Mouse (Mus musculus): ENCODE results near the gene Zfp280b. TPM values are rescaled to one million over a fixed set of nuclear protein-coding genes. Genes with fewer than 3 reads are reported as not detected.

Gene Zfp280b
- total RNA-seq, 2 experiments from 2014 or later, result 14.6 TPM

Small RNA genes within 50 kb of the gene (microRNA-seq; reads per million reads assigned to microRNA genes)
- not detected for gene Mir6409

Other genes with a start within 250 kb of the Zfp280b start
- 10 to 100 TPM in 1 of 2 experiments, 1 to 10 TPM in 1; 6.2 to 11.4 TPM for gene Gstt1, start 234.1 kb upstream of the Zfp280b start, total RNA-seq (2021)
- gene Gstt4, start 210.1 kb upstream of the Zfp280b start, total RNA-seq (2021), result not detected
- gene Gstt2, start 195.2 kb upstream of the Zfp280b start, total RNA-seq (2021), result 1 to 10 TPM; 4.8 to 5.0 TPM
- gene Mif, start 172.4 kb upstream of the Zfp280b start, total RNA-seq (2021), result 100 to 1,000 TPM; 506 to 546 TPM
- 1 to 10 TPM; 3.3 to 3.8 TPM for gene Derl3, start 139.2 kb upstream of the Zfp280b start, total RNA-seq (2021)
- gene Smarcb1, start 111.0 kb upstream of the Zfp280b start, total RNA-seq (2021), result 10 to 100 TPM; 80.0 to 82.4 TPM
- 100 to 1,000 TPM; 373 to 446 TPM for gene Chchd10, start 99.5 kb upstream of the Zfp280b start, total RNA-seq (2021)
- 1 to 10 TPM in 1 of 2 experiments, under 1 TPM in 1; 0.79 to 1.7 TPM for gene Mmp11, start 96.2 kb upstream of the Zfp280b start, total RNA-seq (2021)
- gene Gm867, start 92.0 kb upstream of the Zfp280b start, total RNA-seq (2021), result under 1 TPM in 1 of 2 experiments, not detected in 1; 0.35 TPM
- not detected for gene Vpreb3, start 89.6 kb upstream of the Zfp280b start, total RNA-seq (2021)
- gene Gm5134, start 78.1 kb upstream of the Zfp280b start, total RNA-seq (2021), result not detected
- not detected for gene Slc5a4b, start 78.3 kb downstream of the Zfp280b start, total RNA-seq (2021)
- not detected for gene Slc5a4a, start 114.8 kb downstream of the Zfp280b start, total RNA-seq (2021)
- 10 to 100 TPM; 51.4 to 55.4 TPM for gene Prmt2, start 205.2 kb downstream of the Zfp280b start, total RNA-seq (2021)
- 100 to 1,000 TPM; 134 to 167 TPM for gene S100b, start 221.2 kb downstream of the Zfp280b start, total RNA-seq (2021)